Mouse (Mus musculus): ENCODE measurements around the gene Bcl7a. TPM values are rescaled to one million over a fixed set of nuclear protein-coding genes. Genes with fewer than 3 reads are reported as not detected.

The Bcl7a gene
- total and polyA plus RNA-seq, 2 experiments, result 3.0 to 3.8 TPM

- H3K9ac ChIP-seq (ENCODE audit: low read depth, low read length), result peak overlapping the region; percentile 8; the same call in 1 of the 2 replicates
- peak overlapping the region; percentile 43; the same call in 1 of the 2 replicates for H3K27ac ChIP-seq (replicated peaks; ENCODE audit: insufficient read depth, low read depth, low read length)
Measured at GRCm38 (mm10) chr5:123396901-123397464, 53.3 kb downstream of the Bcl7a start.

DNA sequence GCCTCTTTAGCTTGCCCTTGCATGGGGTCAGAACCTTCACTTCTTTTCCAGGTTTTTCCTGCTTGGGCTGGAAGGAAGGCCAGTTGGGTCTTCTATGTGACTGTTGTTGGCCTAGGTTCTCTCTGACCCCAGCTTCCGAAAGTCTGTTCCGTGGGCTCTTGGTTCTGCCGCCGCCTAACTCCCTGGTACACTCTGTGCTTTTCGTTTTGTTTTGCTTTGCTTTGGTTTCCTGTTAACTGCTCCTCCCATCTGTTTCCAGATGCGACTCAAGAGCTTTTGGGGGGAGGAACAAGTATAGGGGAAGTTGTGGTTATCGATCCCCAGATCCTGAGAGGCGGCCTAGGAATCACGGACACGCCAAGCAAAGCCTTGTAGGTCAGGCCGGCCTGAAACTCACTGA lies 54.2 kb downstream of the Bcl7a start:
- Histone ChIP-seq H3K9ac (ENCODE audit: low read depth, low read length) (no peak overlapping the region), H3K4me1 (ENCODE audit: control insufficient read depth, insufficient read depth, low read length) (peaks cover 3% of the 10 kb centered on the region), H3K27me3 (ENCODE audit: control insufficient read depth, insufficient read depth, low read length) (no peaks in the 10 kb centered on the region), H3K4me3 (ENCODE audit: insufficient read depth, low read depth, low read length) (peak overlapping the region; percentile 18; the same call in 1 of the 2 replicates), H3K79me2 (ENCODE audit: control insufficient read depth, insufficient read depth, low read length) (peaks cover 16% of the 10 kb centered on the region; the same call in 1 of the 2 replicates), H3K36me3 (ENCODE audit: control insufficient read depth, insufficient read depth, low read length) (no peaks in the 10 kb centered on the region), H3K27ac (replicated peaks; ENCODE audit: insufficient read depth, low read depth, low read length) (peak overlapping the region; percentile 57)
- TF ChIP-seq POLR2A (IDR thresholded peaks at IDR 0.05; ENCODE audit: extremely low read depth, insufficient read depth, low read length), result no peak
- no peak for TF ChIP-seq CTCF (IDR thresholded peaks at IDR 0.05; ENCODE audit: low read depth, low read length)
- 70% methylated on average over 11 of the region's 11 CpGs for WGBS
- DNase-seq (ENCODE audit: extremely low read depth, low read depth, low spot score), result peak; percentile 55

More at GRCm38 (mm10) chr5:123396901-123397464, 53.3 kb downstream of the Bcl7a start:
- Histone ChIP-seq H3K4me3 (ENCODE audit: insufficient read depth, low read depth, low read length) (peak overlapping the region; percentile 5; the same call in 1 of the 2 replicates), H3K27me3 (ENCODE audit: control insufficient read depth, insufficient read depth, low read length) (no peaks in the 10 kb centered on the region), H3K4me1 (ENCODE audit: control insufficient read depth, insufficient read depth, low read length) (peaks cover 3% of the 10 kb centered on the region), H3K79me2 (ENCODE audit: control insufficient read depth, insufficient read depth, low read length) (peaks cover 8% of the 10 kb centered on the region; the same call in 1 of the 2 replicates), H3K36me3 (ENCODE audit: control insufficient read depth, insufficient read depth, low read length) (no peaks in the 10 kb centered on the region)
- 49% methylated on average over 8 of the region's 8 CpGs for WGBS
- no peak for DNase-seq (ENCODE audit: extremely low read depth, low read depth, low spot score)
- no peak for TF ChIP-seq POLR2A (IDR thresholded peaks at IDR 0.05; ENCODE audit: extremely low read depth, insufficient read depth, low read length)
- no peak for TF ChIP-seq CTCF (IDR thresholded peaks at IDR 0.05; ENCODE audit: low read depth, low read length)

- peaks cover 16% of the 10 kb centered on the region; the same call in 1 of the 2 replicates for H3K79me2 ChIP-seq (ENCODE audit: control insufficient read depth, insufficient read depth, low read length)
- TF ChIP-seq POLR2A (IDR thresholded peaks at IDR 0.05; ENCODE audit: extremely low read depth, insufficient read depth, low read length), result no peak
- no peak for TF ChIP-seq CTCF (IDR thresholded peaks at IDR 0.05; ENCODE audit: low read depth, low read length)
- no peak overlapping the region for H3K4me3 ChIP-seq (ENCODE audit: insufficient read depth, low read depth, low read length)
- H3K27me3 ChIP-seq (ENCODE audit: control insufficient read depth, insufficient read depth, low read length), result no peaks in the 10 kb centered on the region
- DNase-seq (ENCODE audit: extremely low read depth, low read depth, low spot score), result no peak
- WGBS, result 91% methylated on average over 4 of the region's 4 CpGs
- peaks cover 2% of the 10 kb centered on the region for H3K4me1 ChIP-seq (ENCODE audit: control insufficient read depth, insufficient read depth, low read length)
- H3K36me3 ChIP-seq (ENCODE audit: control insufficient read depth, insufficient read depth, low read length), result no peaks in the 10 kb centered on the region
- no peak overlapping the region for H3K27ac ChIP-seq (replicated peaks; ENCODE audit: insufficient read depth, low read depth, low read length)
- H3K9ac ChIP-seq (ENCODE audit: low read depth, low read length), result no peak overlapping the region
Measured at GRCm38 (mm10) chr5:123398856-123399498, 55.3 kb downstream of the Bcl7a start.

DNA sequence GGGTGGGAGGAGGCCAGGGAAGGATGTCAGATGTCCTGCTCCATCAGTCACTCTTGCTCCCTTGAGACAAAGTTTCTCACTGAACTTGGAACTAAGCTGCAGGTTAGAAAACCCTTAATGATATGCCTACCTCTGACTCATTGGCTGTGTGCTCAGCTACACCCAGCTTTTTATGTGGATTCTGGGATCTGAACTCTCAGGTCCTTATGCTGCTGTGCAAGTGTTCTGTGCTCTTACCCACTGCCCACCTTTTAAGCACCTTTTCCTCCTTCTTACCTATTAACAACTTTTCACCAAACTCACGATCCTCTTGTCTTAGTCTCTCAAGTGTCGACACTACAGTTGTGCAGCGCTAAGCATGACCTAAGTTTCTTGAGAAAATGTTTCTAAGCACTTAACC lies 60.8 kb downstream of the Bcl7a start:
- DNase-seq (ENCODE audit: extremely low read depth, low read depth, low spot score), result no peak
- Histone ChIP-seq H3K4me3 (ENCODE audit: insufficient read depth, low read depth, low read length) (no peak overlapping the region), H3K9ac (ENCODE audit: low read depth, low read length) (no peak overlapping the region), H3K4me1 (ENCODE audit: control insufficient read depth, insufficient read depth, low read length) (no peaks in the 10 kb centered on the region; the same call in none of the 2 replicates), H3K79me2 (ENCODE audit: control insufficient read depth, insufficient read depth, low read length) (peaks cover 18% of the 10 kb centered on the region; the same call in 1 of the 2 replicates), H3K27ac (replicated peaks; ENCODE audit: insufficient read depth, low read depth, low read length) (no peak overlapping the region), H3K27me3 (ENCODE audit: control insufficient read depth, insufficient read depth, low read length) (no peaks in the 10 kb centered on the region), H3K36me3 (ENCODE audit: control insufficient read depth, insufficient read depth, low read length) (no peaks in the 10 kb centered on the region)
- 98% methylated on average over 3 of the region's 3 CpGs for WGBS
- TF ChIP-seq CTCF (IDR thresholded peaks at IDR 0.05; ENCODE audit: low read depth, low read length) (no peak), POLR2A (IDR thresholded peaks at IDR 0.05; ENCODE audit: extremely low read depth, insufficient read depth, low read length) (no peak)

DNA sequence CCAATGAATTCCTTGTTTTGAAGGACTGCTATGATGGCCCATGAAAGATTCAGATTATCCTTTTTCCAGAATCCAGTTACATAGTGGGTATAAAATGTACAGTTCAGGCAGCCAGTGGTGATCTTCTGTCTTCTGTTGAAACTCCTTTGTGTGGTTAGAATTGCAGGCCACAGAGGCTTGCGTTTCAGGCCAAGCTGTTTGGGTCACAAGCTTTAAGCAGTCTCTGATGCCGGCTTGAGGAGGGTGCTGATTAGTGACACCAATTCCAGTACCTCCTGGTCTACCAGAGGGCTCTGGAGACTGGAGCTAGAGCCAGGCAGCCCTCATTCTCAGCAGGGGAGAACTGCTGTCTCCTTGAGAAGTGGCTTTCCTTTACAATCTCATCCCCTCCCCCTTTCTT lies 63.3 kb downstream of the Bcl7a start:
- WGBS, result 84% methylated on average over 2 of the region's 2 CpGs
- no peak overlapping the region for H3K4me3 ChIP-seq (ENCODE audit: insufficient read depth, low read depth, low read length)

More for the DNA sequence above, 63.3 kb downstream of the Bcl7a start:
- Histone ChIP-seq H3K27me3 (ENCODE audit: control insufficient read depth, insufficient read depth, low read length) (no peaks in the 10 kb centered on the region), H3K36me3 (ENCODE audit: control insufficient read depth, insufficient read depth, low read length) (peaks cover 5% of the 10 kb centered on the region; the same call in 1 of the 2 replicates), H3K9ac (ENCODE audit: low read depth, low read length) (no peak overlapping the region), H3K27ac (replicated peaks; ENCODE audit: insufficient read depth, low read depth, low read length) (no peak overlapping the region), H3K4me1 (ENCODE audit: control insufficient read depth, insufficient read depth, low read length) (peaks cover 3% of the 10 kb centered on the region), H3K79me2 (ENCODE audit: control insufficient read depth, insufficient read depth, low read length) (peaks cover 14% of the 10 kb centered on the region; the same call in 1 of the 2 replicates)
- no peak for TF ChIP-seq CTCF (IDR thresholded peaks at IDR 0.05; ENCODE audit: low read depth, low read length)
- no peak for TF ChIP-seq POLR2A (IDR thresholded peaks at IDR 0.05; ENCODE audit: extremely low read depth, insufficient read depth, low read length)
- DNase-seq (ENCODE audit: extremely low read depth, low read depth, low spot score), result no peak

Data from liver, adult 2 months (tissue).